Mouse (Mus musculus) T-helper 1 cell (primary cell): ENCODE measurements around the gene Agpat3.

Experiments
- in situ Hi-C: fragments of 300-600 bp; cut with MboI, MseI; formaldehyde crosslinking; loops from one replicate; pipeline ENCODE4 v1.15.1; 2025; ENCODE audit warnings: high pct_unique_total_duplicates

The Agpat3 gene

DNA sequence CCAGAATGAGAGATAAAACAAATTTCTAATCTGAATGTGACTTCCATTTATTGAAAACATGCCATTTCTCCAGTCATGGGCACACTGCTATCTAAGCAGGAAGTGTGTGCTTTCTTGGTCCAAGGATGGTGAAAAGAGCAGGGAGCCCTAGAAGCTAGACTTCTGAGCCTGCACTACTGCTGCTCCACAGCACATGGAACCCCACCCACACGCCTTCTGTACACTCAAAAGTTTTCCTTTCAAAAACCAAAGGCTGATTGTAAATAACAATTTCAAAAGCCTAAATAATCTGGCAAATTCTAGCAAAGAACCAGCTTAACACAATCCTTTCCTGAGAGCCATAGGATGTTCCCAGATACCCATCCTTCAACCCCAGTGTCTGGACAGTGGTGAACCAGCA lies 132.8 kb downstream of the Agpat3 start:
- in situ Hi-C loops = loop anchor here (10.0 kb wide), 1 partner anchor 815 kb away; no protein-coding TSS in a partner anchor
